Mouse (Mus musculus): Measurements from ENCODE around the gene Cacna1d. TPM values are rescaled to one million over a fixed set of nuclear protein-coding genes. Genes with fewer than 3 reads are reported as not detected.

The Cacna1d gene
- total RNA-seq, 2 experiments from 2014 or later = 51.9 to 52.2 TPM

DNA sequence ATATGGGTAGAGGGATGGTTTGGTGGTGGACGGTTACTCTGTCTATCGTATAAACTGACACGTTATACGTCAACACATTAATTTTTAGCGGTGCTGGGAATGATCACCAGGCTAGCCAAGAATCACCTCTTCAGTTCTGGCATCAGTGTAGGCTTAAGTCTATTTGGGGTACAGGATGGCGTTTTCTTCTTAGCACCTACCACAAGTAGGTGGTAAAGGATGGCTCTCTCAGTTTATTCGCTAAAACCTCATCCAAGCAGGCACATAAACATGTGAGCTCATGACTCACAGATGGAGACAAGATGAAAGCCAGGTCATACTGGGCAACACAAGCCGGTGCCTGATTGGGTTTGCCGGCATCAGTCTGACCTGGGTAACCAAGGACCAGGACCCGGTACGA is 193.8 kb downstream of the Cacna1d start:
- no peak for TF ChIP-seq CTCF (conservative IDR thresholded peaks at IDR 0.05)
- H3K27ac ChIP-seq = no peak overlapping the region
- no peak for DNase-seq (ENCODE audit: low spot score in 2 of 2)

DNA sequence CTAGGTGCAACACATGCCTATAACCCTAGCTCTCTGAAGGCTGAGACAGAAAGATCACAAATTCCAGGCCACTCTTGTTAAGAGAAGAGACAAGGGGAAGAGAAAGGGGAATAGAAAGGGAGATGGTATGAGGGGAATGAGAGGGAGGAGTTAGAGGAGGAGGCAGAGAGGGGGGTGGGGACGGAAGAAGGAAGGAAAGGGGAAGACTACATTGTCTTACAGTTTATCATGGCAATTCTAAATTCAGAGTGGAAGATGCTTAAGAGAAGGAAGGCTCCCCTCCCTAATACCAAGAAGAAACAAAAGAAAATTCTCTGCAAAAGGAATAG is 199.2 kb downstream of the Cacna1d start:
- no peak for TF ChIP-seq CTCF (conservative IDR thresholded peaks at IDR 0.05)
- H3K27ac ChIP-seq = no peak overlapping the region
- DNase-seq (ENCODE audit: low spot score in 2 of 2) = no peak
- H3K4me3 ChIP-seq = no peak overlapping the region

More for the DNA sequence above, 193.8 kb downstream of the Cacna1d start:
- H3K4me3 ChIP-seq = no peak overlapping the region

DNA sequence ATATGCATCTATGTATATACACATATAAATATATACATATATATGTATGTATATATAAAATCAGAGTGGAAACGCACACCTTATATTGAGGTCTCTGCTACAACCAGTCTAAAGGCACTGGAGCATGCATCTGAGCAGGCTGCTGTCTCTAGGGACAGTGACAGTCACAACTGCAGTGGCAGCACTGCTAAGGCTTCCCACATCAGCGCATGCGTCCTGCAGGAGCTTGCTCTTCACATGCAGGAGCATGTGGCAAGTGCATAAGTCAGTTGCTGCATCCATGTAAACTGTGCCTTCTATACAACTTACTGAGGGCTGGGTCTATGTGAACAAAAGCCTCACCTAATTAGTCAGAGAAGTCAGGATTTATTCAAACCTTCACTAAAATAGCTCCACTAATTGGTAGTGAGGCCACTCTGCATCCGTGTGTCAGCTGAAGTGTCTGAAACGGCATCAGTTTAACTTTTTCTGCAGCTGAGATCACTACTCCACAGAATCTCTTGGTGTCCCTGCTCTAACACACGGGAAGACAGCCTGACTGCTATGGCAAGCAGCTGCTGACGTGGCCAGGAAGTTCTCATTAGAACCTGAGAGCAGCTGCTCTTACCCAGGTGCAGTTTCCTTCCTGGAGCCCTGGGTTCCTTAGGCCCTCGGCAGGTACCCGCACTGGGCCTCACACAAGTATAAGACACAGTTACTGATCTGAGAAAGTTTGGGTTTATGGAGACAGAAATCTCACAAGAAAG is 199.7 kb downstream of the Cacna1d start:
- no peak for DNase-seq (ENCODE audit: low spot score in 2 of 2)
- Histone ChIP-seq H3K4me3 (no peak overlapping the region), H3K27ac (no peak overlapping the region)
- TF ChIP-seq CTCF (conservative IDR thresholded peaks at IDR 0.05) = no peak

DNA sequence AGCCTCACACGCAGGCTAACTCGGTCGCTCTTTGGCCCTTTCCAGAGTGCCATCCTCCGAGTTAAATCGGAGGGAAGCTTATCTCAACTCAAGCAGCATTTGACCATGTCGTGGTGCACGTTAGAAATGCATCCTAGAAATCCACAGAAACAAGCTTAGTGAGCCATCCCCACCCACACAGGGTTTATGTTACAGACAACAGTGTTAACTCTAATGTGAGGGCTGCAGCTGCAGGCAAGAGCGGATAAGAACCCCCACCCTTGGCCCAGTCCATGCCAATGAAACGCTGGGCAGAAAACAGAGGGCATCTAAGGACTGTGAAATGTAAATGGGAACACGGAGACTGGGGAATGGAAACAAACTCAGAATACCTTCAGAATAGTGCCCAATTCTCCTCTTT is 206.8 kb downstream of the Cacna1d start:
- peak overlapping the region; percentile 83 for H3K27ac ChIP-seq
- no peak for DNase-seq (ENCODE audit: low spot score in 2 of 2)
- no peak for TF ChIP-seq CTCF (conservative IDR thresholded peaks at IDR 0.05)
- peak overlapping the region; percentile 36 for H3K4me3 ChIP-seq

DNA sequence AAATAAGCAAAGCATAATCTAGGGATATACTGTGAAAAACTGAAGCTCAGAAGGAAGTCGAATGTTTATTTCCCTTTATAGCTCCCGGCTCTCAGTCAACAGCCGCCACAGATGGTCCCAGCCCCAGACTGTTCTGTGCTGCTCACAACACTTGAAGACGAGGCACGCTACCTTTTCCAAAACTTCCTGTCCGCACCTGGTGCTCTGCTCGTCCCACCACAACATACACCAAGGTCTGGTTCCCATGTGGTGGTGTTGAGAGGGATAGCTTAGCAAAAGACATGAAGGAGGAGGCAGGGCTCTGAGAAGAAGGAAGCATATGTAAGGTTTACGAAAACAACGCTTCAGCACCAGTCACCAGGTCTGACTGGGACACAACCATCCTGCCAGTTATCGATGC is 207.2 kb downstream of the Cacna1d start:
- peak overlapping the region; percentile 83 for H3K27ac ChIP-seq
- DNase-seq (ENCODE audit: low spot score in 2 of 2) = peak; percentile 47 to 50
- TF ChIP-seq CTCF (conservative IDR thresholded peaks at IDR 0.05) = no peak
- H3K4me3 ChIP-seq = peak overlapping the region; percentile 36

DNA sequence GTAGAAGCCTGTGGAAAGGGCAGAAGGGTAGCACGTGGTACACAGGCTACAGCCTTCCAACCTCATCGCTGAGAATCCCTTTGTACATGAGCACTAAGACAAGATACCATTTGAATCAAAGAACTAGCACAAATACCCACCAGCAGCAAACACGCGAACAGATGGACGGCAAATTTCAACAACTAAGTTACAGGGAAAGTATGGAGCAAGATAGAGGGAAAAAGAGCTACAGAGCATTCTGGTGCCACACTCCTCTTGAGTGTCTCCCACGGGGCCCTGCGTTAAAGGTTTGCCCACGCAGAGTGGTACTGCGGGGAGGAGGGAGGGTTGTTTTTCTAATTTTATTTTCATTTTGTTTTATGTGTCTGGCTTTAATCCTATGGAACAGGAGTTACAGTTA is 215.7 kb downstream of the Cacna1d start:
- Histone ChIP-seq H3K4me3 (no peak overlapping the region), H3K27ac (peak overlapping the region; percentile 20; the same call in 1 of the 2 replicates)
- no peak for DNase-seq (ENCODE audit: low spot score in 2 of 2)
- TF ChIP-seq CTCF (conservative IDR thresholded peaks at IDR 0.05) = no peak

DNA sequence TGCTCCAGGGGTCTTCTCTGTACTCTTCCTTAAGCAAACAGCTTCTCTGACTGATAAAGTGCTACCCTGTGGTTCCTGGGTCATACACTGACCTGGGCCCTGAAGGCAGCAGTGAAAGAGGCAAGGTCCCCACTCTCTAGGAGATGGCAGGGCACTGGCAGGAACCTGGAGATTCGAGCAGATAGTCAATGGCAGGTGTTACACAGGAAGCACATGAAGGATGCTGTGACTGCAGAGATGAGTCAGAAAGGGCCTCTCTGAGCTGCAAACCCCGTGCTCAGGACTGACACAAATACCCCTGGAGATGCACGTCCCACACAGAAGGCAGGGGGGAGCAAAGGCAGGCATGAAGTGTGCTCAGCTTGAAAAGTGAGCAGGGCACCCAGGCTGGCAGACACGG is 218.3 kb downstream of the Cacna1d start:
- peak overlapping the region; percentile 47; the same call in 1 of the 2 replicates for H3K27ac ChIP-seq

DNA sequence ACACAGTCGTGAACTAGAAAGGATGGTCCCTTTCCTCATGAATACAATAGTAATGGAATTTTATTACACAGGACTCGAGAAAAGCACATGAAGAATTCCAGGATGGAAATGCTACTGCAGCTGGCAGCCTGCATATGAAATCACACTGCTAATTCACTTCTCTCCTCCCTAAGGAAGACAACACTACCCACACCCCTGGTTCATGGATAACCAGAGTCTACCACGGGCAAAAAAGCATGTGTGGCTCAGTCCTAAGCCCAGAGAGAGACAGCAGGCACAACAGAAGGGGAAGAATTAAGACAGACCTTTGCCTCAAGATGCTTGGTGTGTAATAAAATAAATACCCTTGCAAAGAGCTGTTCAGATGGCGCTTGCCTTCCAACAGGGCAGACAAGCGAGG is 218.7 kb downstream of the Cacna1d start:
- no peak for TF ChIP-seq CTCF (conservative IDR thresholded peaks at IDR 0.05)
- Histone ChIP-seq H3K4me3 (no peak overlapping the region), H3K27ac (peak overlapping the region; percentile 47; the same call in 1 of the 2 replicates)
- DNase-seq (ENCODE audit: low spot score in 2 of 2) = no peak

More for the DNA sequence above, 218.3 kb downstream of the Cacna1d start:
- TF ChIP-seq CTCF (conservative IDR thresholded peaks at IDR 0.05) = no peak
- H3K4me3 ChIP-seq = no peak overlapping the region
- no peak for DNase-seq (ENCODE audit: low spot score in 2 of 2)

DNA sequence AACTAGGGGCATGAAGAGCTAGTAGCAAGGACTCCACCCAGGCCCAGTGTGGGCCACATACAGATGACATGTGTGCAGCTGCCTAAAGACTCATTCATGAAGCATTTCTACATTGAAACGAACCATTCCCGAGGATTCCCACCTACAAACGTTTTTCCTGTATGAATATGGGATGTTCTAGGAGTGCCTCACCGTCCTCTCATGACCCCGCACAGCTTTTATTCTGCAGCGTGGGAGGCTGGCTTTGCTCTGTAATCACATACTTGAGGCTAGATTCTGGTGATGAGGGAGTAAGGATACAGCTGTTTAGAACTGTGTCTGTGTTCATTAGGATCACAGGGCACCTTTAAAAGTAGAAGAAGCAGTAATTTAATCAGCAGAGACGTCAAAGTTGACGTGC is 219.4 kb downstream of the Cacna1d start:
- TF ChIP-seq CTCF (conservative IDR thresholded peaks at IDR 0.05) = no peak
- peak overlapping the region; percentile 47; the same call in 1 of the 2 replicates for H3K27ac ChIP-seq
- DNase-seq (ENCODE audit: low spot score in 2 of 2) = no peak
- H3K4me3 ChIP-seq = no peak overlapping the region

DNA sequence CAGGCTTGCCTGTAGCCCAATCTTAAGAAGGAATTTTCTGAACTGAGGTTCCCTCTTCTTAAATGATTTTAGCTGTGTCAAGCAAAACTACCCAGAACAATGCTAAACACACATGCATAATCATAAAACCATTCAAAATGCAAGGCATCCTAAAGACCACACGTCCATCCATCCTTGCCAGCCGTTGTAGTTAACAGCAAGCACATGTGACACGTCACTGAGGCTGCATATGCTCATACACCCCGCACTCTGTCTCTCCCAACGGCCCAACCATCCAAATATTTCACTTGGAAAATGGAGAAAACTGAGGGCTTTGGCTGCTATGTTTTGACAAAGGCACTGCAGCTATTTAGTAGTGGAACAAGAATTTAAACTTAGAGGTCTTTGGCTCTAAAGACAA is 220.9 kb downstream of the Cacna1d start:
- no peak overlapping the region for H3K27ac ChIP-seq
- DNase-seq (ENCODE audit: low spot score in 2 of 2) = no peak
- TF ChIP-seq CTCF (conservative IDR thresholded peaks at IDR 0.05) = no peak
- no peak overlapping the region for H3K4me3 ChIP-seq

DNA sequence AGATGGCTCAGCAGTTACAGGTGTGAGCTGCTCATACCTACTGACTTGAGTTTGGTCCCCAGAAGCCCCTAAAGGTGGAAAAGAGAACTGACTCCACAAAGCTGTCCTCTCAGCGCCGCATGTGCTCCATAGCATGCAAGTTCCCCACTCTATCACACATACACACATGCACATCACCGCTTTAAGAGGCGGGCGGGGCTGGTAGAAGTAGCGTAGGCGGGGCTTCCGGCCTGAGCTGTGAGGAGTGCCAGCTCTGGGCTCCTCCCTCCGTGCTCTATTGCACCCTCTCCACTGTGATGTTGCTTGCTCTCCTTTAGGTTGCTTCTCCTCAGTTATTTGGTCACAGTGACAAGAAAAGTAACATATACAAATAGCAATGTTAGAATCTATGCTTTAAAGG is 225.5 kb downstream of the Cacna1d start:
- DNase-seq (ENCODE audit: low spot score in 2 of 2) = no peak
- Histone ChIP-seq H3K27ac (no peak overlapping the region), H3K4me3 (no peak overlapping the region)
- no peak for TF ChIP-seq CTCF (conservative IDR thresholded peaks at IDR 0.05)

DNA sequence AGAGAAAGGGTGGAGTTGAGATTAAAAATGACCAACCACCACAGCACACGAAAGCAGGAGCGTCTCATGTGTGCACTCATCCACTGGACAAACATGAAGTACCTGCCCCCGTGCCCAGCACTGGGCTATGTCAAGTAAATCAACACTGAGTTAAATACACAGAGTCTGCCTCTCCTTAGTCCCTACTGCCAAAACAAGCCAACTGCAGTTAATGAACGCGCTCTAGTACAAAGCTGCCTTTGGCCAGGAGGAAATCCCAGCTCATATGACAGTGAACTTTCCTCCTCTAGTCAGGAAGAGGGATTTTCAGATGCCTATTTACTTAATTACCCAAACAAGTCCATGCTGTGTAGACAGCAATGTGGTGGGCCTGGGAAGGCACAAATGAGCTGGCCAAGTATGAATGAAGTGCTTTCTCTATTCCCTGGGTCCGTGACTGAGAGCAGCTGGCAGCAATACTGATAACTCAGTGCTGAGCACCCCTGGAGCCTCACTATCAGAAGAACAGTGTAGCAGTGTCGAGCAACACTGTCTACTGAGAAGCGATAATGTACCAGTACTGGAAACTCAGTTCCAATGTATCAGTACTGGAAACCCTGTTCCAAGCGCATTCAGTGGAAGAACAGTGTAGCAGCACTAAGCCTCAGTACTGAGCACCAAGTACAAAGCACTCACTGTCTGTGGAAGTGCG is 229.5 kb downstream of the Cacna1d start:
- no peak overlapping the region for H3K4me3 ChIP-seq
- H3K27ac ChIP-seq = no peak overlapping the region
- TF ChIP-seq CTCF (conservative IDR thresholded peaks at IDR 0.05) = no peak
- DNase-seq (ENCODE audit: low spot score in 2 of 2) = no peak

DNA sequence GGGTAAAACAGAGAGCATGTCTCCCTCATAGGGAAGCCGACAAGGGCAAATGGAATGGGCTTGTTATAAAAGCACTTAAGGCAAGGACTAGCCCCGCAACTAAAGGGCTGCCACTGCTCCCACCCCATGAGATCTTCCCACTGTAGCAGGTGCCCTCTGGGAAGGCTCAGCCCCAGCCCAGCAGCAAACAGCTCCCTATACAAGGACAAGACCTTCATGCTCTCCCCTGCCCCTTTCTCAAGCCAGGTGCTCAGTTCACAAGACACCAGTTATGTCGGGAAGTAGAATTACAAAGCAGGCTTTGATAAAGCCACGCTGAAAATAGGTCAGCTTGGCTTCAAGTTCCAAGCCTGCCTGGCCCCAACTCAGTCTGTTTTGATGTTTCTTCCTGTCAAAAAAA is 233.6 kb downstream of the Cacna1d start:
- Histone ChIP-seq H3K4me3 (no peak overlapping the region), H3K27ac (no peak overlapping the region)
- no peak for DNase-seq (ENCODE audit: low spot score in 2 of 2)
- no peak for TF ChIP-seq CTCF (conservative IDR thresholded peaks at IDR 0.05)

DNA sequence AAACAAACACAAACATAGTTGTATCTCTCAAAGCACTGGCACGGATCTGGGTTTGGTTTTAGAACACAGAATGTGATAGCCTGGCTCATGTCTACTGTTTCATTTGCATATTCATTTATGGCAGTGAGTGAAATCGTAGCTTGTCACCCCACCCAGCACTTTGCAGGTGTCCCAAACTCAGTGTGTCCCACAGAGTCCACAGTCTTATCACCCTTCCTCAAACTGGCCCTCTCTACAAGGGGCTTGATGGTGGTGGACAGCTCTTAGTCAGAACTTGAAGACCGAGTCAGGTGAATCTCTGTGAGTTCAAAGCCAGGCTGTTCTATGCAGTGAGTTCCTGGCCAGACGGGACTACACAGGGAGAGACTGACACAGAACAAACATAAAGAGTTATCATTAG is 234.8 kb downstream of the Cacna1d start:
- no peak for TF ChIP-seq CTCF (conservative IDR thresholded peaks at IDR 0.05)
- Histone ChIP-seq H3K27ac (peak overlapping the region; percentile 76), H3K4me3 (no peak overlapping the region)
- no peak for DNase-seq (ENCODE audit: low spot score in 2 of 2)

Data from layer of hippocampus, adult 2 months (tissue).